Mouse (Mus musculus) bone marrow, adult 2 months (tissue): ENCODE measurements around the gene Rap2a. TPM values are rescaled to one million over a fixed set of nuclear protein-coding genes. Genes with fewer than 3 reads are reported as not detected.

ENCODE experiments used
- H3K27ac ChIP-seq: fragments of 200-500 bp; 2 replicates; pipeline ENCODE4 v1.5.1; 2012; ENCODE audit warnings: low read depth, mild to moderate bottlenecking, control low read depth, inconsistent platforms, low read length; ENCODE audit not compliant: control insufficient read depth, poor library complexity, insufficient read depth
- H3K4me1 ChIP-seq: fragments of 200-500 bp; 2 replicates; pipeline ENCODE4 v1.6.1; 2011; ENCODE audit warnings: low read length; ENCODE audit not compliant: control insufficient read depth, insufficient read depth
- H3K4me3 ChIP-seq: fragments of 200-500 bp; replicated peaks from 2 replicates; pipeline ENCODE3; 2011; ENCODE audit warnings: mild to moderate bottlenecking, low read depth, low read length, control low read depth; ENCODE audit not compliant: control insufficient read depth
- CTCF ChIP-seq: fragments of 200-500 bp; IDR thresholded peaks from 2 replicates; pipeline ENCODE4 v1.5.1; 2011; ENCODE audit warnings: low read length, control low read depth; ENCODE audit not compliant: control insufficient read depth, insufficient read depth
- POLR2A ChIP-seq: fragments of 200-500 bp; IDR thresholded peaks from 2 replicates; pipeline ENCODE4 v1.6.1; 2011; ENCODE audit warnings: low read depth, mild to moderate bottlenecking, control low read depth, low read length, borderline replicate concordance; ENCODE audit not compliant: control insufficient read depth
- WGBS: fragments of 180-500 bp; shearing (Covaris S2); methylation state at CpG from one replicate; pipeline ENCODE4 v1.1.7; 2018; 5-methylcytosine and 5-hydroxymethylcytosine counted together
- polyA plus RNA-seq: library from polyadenylated mRNA; stranded (reverse); fragments of >200 nt; gene quantifications from 2 replicates; pipeline ENCODE4 v1.2.4, GENCODE M21; 2011; ENCODE audit warnings: low replicate concordance; ENCODE audit not compliant: missing spikeins, insufficient read depth, insufficient read length

Gene Rap2a
- polyA plus RNA-seq, result 3.9 and 6.9 TPM in 2 replicates

DNA sequence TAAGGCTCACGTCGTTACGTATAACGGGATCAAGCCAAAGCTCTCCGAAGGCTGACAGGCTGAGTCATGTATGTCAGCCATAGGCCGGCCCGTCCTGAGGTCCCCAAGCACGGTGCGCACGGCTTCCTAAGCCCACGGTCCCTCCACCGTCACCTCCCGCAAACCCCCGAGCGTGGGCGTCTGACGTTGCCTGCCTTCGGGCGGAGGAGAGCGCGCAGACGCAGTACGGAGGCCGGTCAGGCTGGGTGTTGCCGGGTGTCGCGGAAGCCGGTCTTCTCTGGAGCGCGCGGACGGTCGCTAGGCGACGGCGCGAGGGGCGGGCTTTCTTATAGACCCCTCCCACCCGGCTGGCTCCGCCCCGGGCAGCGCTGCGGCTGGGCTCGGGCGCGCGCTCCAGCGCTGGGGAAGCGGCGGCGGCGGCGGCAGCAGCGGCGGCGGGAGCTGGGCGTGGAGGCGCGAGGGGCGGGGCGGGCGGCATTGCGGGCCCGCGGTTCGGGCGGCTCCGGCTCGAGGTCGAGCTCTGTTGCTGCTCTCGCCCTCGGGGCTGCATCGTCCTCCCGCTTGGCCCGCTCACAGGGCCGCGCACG lies at the start of gene Rap2a:
Rap2a (plus strand) TSS at position 463 of the 587 bp plus-strand sequence.
- Histone ChIP-seq H3K27ac (peak within 1 kb of the TSS; percentile 100), H3K4me3 (peak within 1 kb of the TSS; percentile 99), H3K4me1 (peaks cover 3% of the 10 kb centered on the region; the same call in 1 of the 2 replicates)
- under 1% methylated on average over 74 of the region's 78 CpGs for WGBS
- TF ChIP-seq POLR2A (peak; percentile 59; the same call in 1 of the 2 replicates), CTCF (no peak)

GRCm38 (mm10) chr14:120428497-120428896 lies 49.7 kb upstream of the Rap2a start:
- H3K4me1 ChIP-seq, result no peaks in the 10 kb centered on the region
- no peak overlapping the region for H3K27ac ChIP-seq
- WGBS, result 53% methylated on average over 5 of the region's 5 CpGs
- TF ChIP-seq POLR2A, result no peak
- TF ChIP-seq CTCF, result no peak
- no peak overlapping the region for H3K4me3 ChIP-seq

- H3K27ac ChIP-seq, result no peak overlapping the region
- H3K4me3 ChIP-seq, result no peak overlapping the region
- TF ChIP-seq CTCF (no peak), POLR2A (no peak)
- no peaks in the 10 kb centered on the region for H3K4me1 ChIP-seq
These were observed 45.5 kb upstream of the Rap2a start for GRCm38 (mm10) chr14:120432773-120433172.

- WGBS, result 29% methylated on average over 8 of the region's 8 CpGs
- Histone ChIP-seq H3K27ac (no peak overlapping the region), H3K4me1 (no peaks in the 10 kb centered on the region), H3K4me3 (no peak overlapping the region)
- no peak for TF ChIP-seq POLR2A
- TF ChIP-seq CTCF, result no peak
These were observed 44.3 kb upstream of the Rap2a start for GRCm38 (mm10) chr14:120433931-120434398.

DNA sequence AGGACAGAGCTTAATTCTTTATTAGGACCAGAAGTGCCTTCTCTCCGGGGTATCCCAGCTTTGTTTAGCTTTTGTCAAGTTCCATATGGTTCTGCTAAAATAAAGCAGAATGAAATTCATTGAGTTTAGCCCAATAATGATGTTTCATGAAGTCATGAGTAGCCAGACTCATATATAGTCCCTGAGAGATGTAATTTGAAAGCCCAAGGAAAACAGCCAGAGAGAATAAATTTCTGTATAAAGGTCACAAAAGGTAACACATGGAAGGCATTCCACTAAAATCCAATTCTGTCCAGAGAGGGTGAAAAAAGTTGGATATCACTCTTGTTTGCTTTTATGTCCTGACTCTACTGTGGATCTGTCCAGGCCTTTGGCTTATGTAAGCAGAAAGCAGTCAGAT lies 43.4 kb upstream of the Rap2a start:
- Histone ChIP-seq H3K4me3 (no peak overlapping the region), H3K4me1 (no peaks in the 10 kb centered on the region), H3K27ac (no peak overlapping the region)
- TF ChIP-seq POLR2A, result no peak
- TF ChIP-seq CTCF, result no peak
- WGBS, result 85% methylated on average over 1 of the region's 1 CpGs

DNA sequence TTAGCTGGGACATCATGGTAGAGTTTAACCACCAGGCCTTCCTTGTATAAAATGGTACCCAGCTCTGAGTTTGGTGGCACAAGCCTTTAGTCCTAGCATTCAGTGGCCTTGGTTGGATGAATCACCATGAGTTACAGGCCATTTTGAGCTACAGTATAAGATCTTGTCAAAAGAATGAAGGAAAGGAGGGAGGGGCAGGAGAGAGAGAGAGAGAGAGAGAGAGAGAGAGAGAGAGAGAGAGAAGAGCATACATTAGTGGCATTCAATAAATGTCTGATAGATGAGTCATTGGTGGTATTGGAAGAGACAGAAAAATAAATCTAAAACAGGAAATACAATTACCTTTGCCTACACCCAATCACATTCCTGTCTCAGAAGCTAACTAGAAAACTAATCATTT lies 37.5 kb upstream of the Rap2a start:
- TF ChIP-seq POLR2A, result no peak
- TF ChIP-seq CTCF, result no peak
- Histone ChIP-seq H3K27ac (no peak overlapping the region), H3K4me3 (no peak overlapping the region), H3K4me1 (no peaks in the 10 kb centered on the region)

GRCm38 (mm10) chr14:120441256-120441655 lies 37.0 kb upstream of the Rap2a start:
- TF ChIP-seq POLR2A, result no peak
- no peaks in the 10 kb centered on the region for H3K4me1 ChIP-seq
- H3K4me3 ChIP-seq, result no peak overlapping the region
- 73% methylated on average over 4 of the region's 4 CpGs for WGBS
- H3K27ac ChIP-seq, result no peak overlapping the region

DNA sequence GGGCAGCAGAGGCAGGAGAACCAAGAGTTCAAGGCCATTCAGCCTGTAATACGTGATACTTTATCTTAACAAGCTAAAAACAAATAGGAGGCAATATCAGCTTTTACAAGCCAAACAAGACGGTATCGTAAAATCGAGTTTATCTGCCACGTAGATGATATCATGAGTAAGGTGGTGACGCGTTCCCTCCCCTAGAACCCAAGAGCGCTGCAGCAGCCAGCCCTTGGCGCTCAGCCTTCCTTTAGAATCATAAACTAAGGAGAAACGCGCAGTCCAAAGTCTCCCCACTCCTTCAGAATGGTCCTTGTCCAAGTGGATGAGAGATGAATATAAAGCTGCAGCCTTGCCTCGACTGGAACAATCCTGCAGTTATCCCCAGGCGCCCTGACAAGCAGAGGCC lies 36.4 kb upstream of the Rap2a start:
- Histone ChIP-seq H3K27ac (no peak overlapping the region), H3K4me1 (no peaks in the 10 kb centered on the region), H3K4me3 (no peak overlapping the region)
- 87% methylated on average over 13 of the region's 13 CpGs for WGBS
- no peak for TF ChIP-seq CTCF
- no peak for TF ChIP-seq POLR2A

GRCm38 (mm10) chr14:120454221-120454620 lies 24.0 kb upstream of the Rap2a start:
- Histone ChIP-seq H3K4me1 (no peaks in the 10 kb centered on the region; the same call in 1 of the 2 replicates), H3K4me3 (no peak overlapping the region), H3K27ac (no peak overlapping the region)
- WGBS, result 86% methylated on average over 7 of the region's 7 CpGs
- TF ChIP-seq CTCF (no peak), POLR2A (no peak)
